Mouse (Mus musculus): Measurements from ENCODE around the gene Rad9a. TPM values are rescaled to one million over a fixed set of nuclear protein-coding genes. Genes with fewer than 3 reads are reported as not detected.
A peak's percentile ranks its signal among the peaks of the same experiment; 100 is the strongest.
"Not testable (repeated sequence)": the region's sequence is repeated elsewhere in the genome, so short reads cannot be mapped to it uniquely, and the experiment has no call there.

The Rad9a gene
- polyA plus RNA-seq (2015; fragmentation: Nextera tagmentation; extraction: Ambion mirVana) = 8.0 and 9.0 TPM in 2 replicates

GRCm38 (mm10) chr19:4201291-4201909, at the start of gene Rad9a:
Gene Rad9a (minus strand): TSS chr19:4201662.
- peak within 1 kb of the TSS; percentile 78 for H3K27ac ChIP-seq (ENCODE audit: low read depth)
- H3K4me2 ChIP-seq (ENCODE audit: low read depth, low read length) = peak within 1 kb of the TSS; percentile 98
- H3K9ac ChIP-seq (replicated peaks) = peak within 1 kb of the TSS; percentile 84
- peaks cover 41% of the 10 kb centered on the region for H3K4me1 ChIP-seq (ENCODE audit: insufficient read depth)
- TF ChIP-seq CTCF (IDR thresholded peaks at IDR 0.05; ENCODE audit: low read depth) = no peak
- no peak for TF ChIP-seq EP300 (IDR thresholded peaks at IDR 0.05; ENCODE audit: low read depth)
- peak; percentile 88 for ATAC-seq
- no peaks in the 10 kb centered on the region for H3K27me3 ChIP-seq (ENCODE audit: insufficient read depth, low read length)
- H3K36me3 ChIP-seq (replicated peaks; ENCODE audit: insufficient read depth, low read length) = peaks cover 22% of the 10 kb centered on the region
- peak within 1 kb of the TSS; percentile 69 for H3K4me3 ChIP-seq (ENCODE audit: low read depth, low read length)
- peak; percentile 97 for DNase-seq
- no peaks in the 10 kb centered on the region for H3K9me3 ChIP-seq (ENCODE audit: low read length)
- WGBS (ENCODE audit: insufficient replicate concordance) = under 1% methylated on average over 34 of the region's 34 CpGs

DNA sequence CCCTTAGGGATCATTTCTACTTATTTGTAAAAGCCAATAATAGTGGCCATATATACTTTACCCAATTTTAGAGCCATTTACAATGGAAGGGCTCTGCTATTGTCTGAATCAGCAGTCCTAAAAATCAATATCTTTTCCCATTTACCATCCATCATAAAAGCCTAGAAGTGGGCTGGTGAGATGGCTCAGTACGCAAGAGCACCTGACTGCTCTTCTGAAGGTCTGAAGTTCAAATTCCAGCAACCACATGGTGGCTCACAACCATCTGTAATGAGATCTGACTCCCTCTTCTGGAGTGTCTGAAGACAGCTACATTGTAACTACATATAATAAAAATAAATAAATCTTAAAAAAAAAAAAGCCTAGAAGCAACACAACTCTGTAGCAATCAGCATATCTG, 47.2 kb upstream of the Rad9a start:
- not testable (repeated sequence) for H3K4me3 ChIP-seq (ENCODE audit: low read depth, low read length); H3K4me1 ChIP-seq (ENCODE audit: insufficient read depth); ATAC-seq; H3K9ac ChIP-seq (replicated peaks); H3K27me3 ChIP-seq (ENCODE audit: insufficient read depth, low read length); DNase-seq; H3K36me3 ChIP-seq (replicated peaks; ENCODE audit: insufficient read depth, low read length); H3K27ac ChIP-seq (ENCODE audit: low read depth); H3K9me3 ChIP-seq (ENCODE audit: low read length); H3K4me2 ChIP-seq (ENCODE audit: low read depth, low read length)
- WGBS (ENCODE audit: insufficient replicate concordance) = 52% methylated on average over 1 of the region's 1 CpGs

GRCm38 (mm10) chr19:4247010-4247409, 45.5 kb upstream of the Rad9a start:
- Histone ChIP-seq H3K27me3 (ENCODE audit: insufficient read depth, low read length) (no peaks in the 10 kb centered on the region), H3K9me3 (ENCODE audit: low read length) (no peaks in the 10 kb centered on the region), H3K9ac (replicated peaks) (no peak overlapping the region), H3K36me3 (replicated peaks; ENCODE audit: insufficient read depth, low read length) (no peaks in the 10 kb centered on the region), H3K27ac (ENCODE audit: low read depth) (no peak overlapping the region), H3K4me2 (ENCODE audit: low read depth, low read length) (no peak overlapping the region), H3K4me3 (ENCODE audit: low read depth, low read length) (no peak overlapping the region), H3K4me1 (ENCODE audit: insufficient read depth) (no peaks in the 10 kb centered on the region)
- ATAC-seq (no peak), DNase-seq (no peak)
- WGBS (ENCODE audit: insufficient replicate concordance) = 54% methylated on average over 1 of the region's 1 CpGs
- TF ChIP-seq EP300 (IDR thresholded peaks at IDR 0.05; ENCODE audit: low read depth) (no peak), CTCF (IDR thresholded peaks at IDR 0.05; ENCODE audit: low read depth) (peak; percentile 54)

GRCm38 (mm10) chr19:4244775-4245174, 43.3 kb upstream of the Rad9a start:
- Histone ChIP-seq H3K9me3 (ENCODE audit: low read length) (no peaks in the 10 kb centered on the region), H3K4me2 (ENCODE audit: low read depth, low read length) (no peak overlapping the region), H3K4me3 (ENCODE audit: low read depth, low read length) (no peak overlapping the region), H3K36me3 (replicated peaks; ENCODE audit: insufficient read depth, low read length) (no peaks in the 10 kb centered on the region), H3K27me3 (ENCODE audit: insufficient read depth, low read length) (no peaks in the 10 kb centered on the region), H3K9ac (replicated peaks) (no peak overlapping the region), H3K4me1 (ENCODE audit: insufficient read depth) (no peaks in the 10 kb centered on the region), H3K27ac (ENCODE audit: low read depth) (no peak overlapping the region)
- 80% methylated on average over 6 of the region's 6 CpGs for WGBS (ENCODE audit: insufficient replicate concordance)
- TF ChIP-seq EP300 (IDR thresholded peaks at IDR 0.05; ENCODE audit: low read depth) (no peak), CTCF (IDR thresholded peaks at IDR 0.05; ENCODE audit: low read depth) (no peak)
- DNase-seq (no peak), ATAC-seq (no peak)

DNA sequence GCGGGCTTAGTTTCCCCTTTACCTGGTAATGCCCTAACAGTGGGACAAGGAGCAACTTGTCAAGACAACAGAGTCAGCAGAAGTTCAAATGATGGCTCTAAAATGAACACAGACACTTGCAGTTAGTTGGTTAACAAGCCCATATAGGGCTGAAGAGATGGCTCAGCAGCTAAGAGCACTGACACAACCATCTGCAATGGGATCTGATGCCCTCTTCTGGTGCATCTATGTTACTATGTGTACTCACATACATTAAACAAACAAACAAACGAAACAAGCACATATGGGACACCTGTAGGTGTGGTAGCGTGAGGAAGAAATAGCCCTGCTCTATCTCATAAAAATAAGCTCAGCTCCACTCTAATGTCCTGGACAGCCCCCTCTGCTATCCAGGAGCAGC, 41.0 kb upstream of the Rad9a start:
- TF ChIP-seq CTCF (IDR thresholded peaks at IDR 0.05; ENCODE audit: low read depth) (peak; percentile 55), EP300 (IDR thresholded peaks at IDR 0.05; ENCODE audit: low read depth) (no peak)
- Histone ChIP-seq H3K36me3 (replicated peaks; ENCODE audit: insufficient read depth, low read length) (no peaks in the 10 kb centered on the region), H3K9me3 (ENCODE audit: low read length) (no peaks in the 10 kb centered on the region), H3K27me3 (ENCODE audit: insufficient read depth, low read length) (no peaks in the 10 kb centered on the region), H3K9ac (replicated peaks) (no peak overlapping the region), H3K27ac (ENCODE audit: low read depth) (no peak overlapping the region), H3K4me3 (ENCODE audit: low read depth, low read length) (no peak overlapping the region), H3K4me2 (ENCODE audit: low read depth, low read length) (no peak overlapping the region), H3K4me1 (ENCODE audit: insufficient read depth) (no peaks in the 10 kb centered on the region)
- DNase-seq = no peak
- 66% methylated on average over 3 of the region's 3 CpGs for WGBS (ENCODE audit: insufficient replicate concordance)
- no peak for ATAC-seq

- Histone ChIP-seq H3K4me3 (ENCODE audit: low read depth, low read length) (no peak overlapping the region), H3K27me3 (ENCODE audit: insufficient read depth, low read length) (no peaks in the 10 kb centered on the region), H3K36me3 (replicated peaks; ENCODE audit: insufficient read depth, low read length) (no peaks in the 10 kb centered on the region), H3K4me2 (ENCODE audit: low read depth, low read length) (no peak overlapping the region), H3K4me1 (ENCODE audit: insufficient read depth) (no peaks in the 10 kb centered on the region), H3K27ac (ENCODE audit: low read depth) (peak overlapping the region; percentile 18; the same call in 1 of the 2 replicates), H3K9me3 (ENCODE audit: low read length) (no peaks in the 10 kb centered on the region), H3K9ac (replicated peaks) (no peak overlapping the region)
- ATAC-seq (peak; percentile 93), DNase-seq (no peak)
- WGBS (ENCODE audit: insufficient replicate concordance) = 46% methylated on average over 8 of the region's 8 CpGs
- TF ChIP-seq EP300 (IDR thresholded peaks at IDR 0.05; ENCODE audit: low read depth) = no peak
- TF ChIP-seq CTCF (IDR thresholded peaks at IDR 0.05; ENCODE audit: low read depth) = no peak
Measured at GRCm38 (mm10) chr19:4240247-4240668, 38.8 kb upstream of the Rad9a start.
